In the genomic region with DNA sequence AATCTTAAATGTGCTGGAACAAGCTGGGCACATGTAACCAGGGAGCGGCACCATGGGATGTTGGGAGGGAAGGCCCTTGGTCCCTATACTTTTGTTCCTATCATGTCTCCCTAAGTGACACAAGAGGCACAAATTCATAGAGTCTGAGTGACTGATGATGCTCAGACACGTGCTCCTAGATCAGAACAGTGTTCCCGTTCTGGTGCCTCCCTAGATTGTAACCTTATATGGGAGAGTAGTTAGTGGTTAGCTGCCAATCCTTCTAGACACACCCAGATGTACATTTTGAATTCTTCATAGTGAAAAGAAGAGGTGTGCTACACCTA, we compare ENCODE assay signal across 8 mouse cellular contexts. TPM values are rescaled to one million over a fixed set of nuclear protein-coding genes. Genes with fewer than 3 reads are reported as not detected.
DNase-seq lines count a peak whose midpoint lies in the region; ATAC-seq and TF ChIP-seq lines count a peak whose summit lies in the region.

No protein-coding gene starts in this region.

- H3ac ChIP-seq in C2C12 (ENCODE audit: control insufficient read depth, insufficient read length, low read depth), result peak overlapping the region; percentile 80

- TF ChIP-seq EP300 in stomach, postnatal 0 days (optimal IDR thresholded peaks at IDR 0.05), result no peak

- H3K79me3 ChIP-seq in C2C12 (ENCODE audit: low read depth), result peaks cover 20% of the 10 kb centered on the region

- H3K4me3 ChIP-seq in C2C12 (ENCODE audit: insufficient read depth, poor library complexity, severe bottlenecking), result no peak overlapping the region
- H3K4me3 ChIP-seq in forebrain, embryonic 15.5 days, result peak overlapping the region; percentile 61
- peak overlapping the region; percentile 67 for H3K4me3 ChIP-seq in liver, embryonic 15.5 days (replicated peaks)
- peak overlapping the region; percentile 32 for H3K4me3 ChIP-seq in stomach, postnatal 0 days (ENCODE audit: low read depth, low read length)

- peaks cover 27% of the 10 kb centered on the region for H3K79me2 ChIP-seq in C2C12 (ENCODE audit: control insufficient read depth, insufficient read depth)

- no peak for DNase-seq in cerebellum, postnatal 4 days (ENCODE audit: low spot score in 2 of 2)
- peak; percentile 18 for DNase-seq in stomach, postnatal 0 days (ENCODE audit: low spot score)
- DNase-seq in cerebellum, adult 9-11 months, result no peak
- DNase-seq in thymus, postnatal 4 days, result no peak

- ATAC-seq in cerebellum, adult (ENCODE audit: insufficient number of reproducible peaks, low FRiP score, low TSS enrichment), result 0 out of 2 replicates have a peak, but pooled peaks have one; percentile 7
- peak; percentile 30; the same call in 1 of the 2 replicates for ATAC-seq in forebrain, embryonic 15.5 days (replicated peaks)
- ATAC-seq in liver, embryonic 15.5 days (ENCODE audit: insufficient read depth), result peak; percentile 3; the same call in 1 of the 2 replicates
- ATAC-seq in stomach, postnatal 0 days (ENCODE audit: low FRiP score, low TSS enrichment), result peak; percentile 54

- TF ChIP-seq CTCF in C2C12 (IDR thresholded peaks at IDR 0.05; ENCODE audit: control insufficient read depth, insufficient read depth, insufficient read length), result no peak
- no peak for TF ChIP-seq CTCF in stomach, postnatal 0 days (IDR thresholded peaks at IDR 0.05; ENCODE audit: low read depth)

- H3K27ac ChIP-seq in forebrain, embryonic 15.5 days (replicated peaks), result peak overlapping the region; percentile 95
- H3K27ac ChIP-seq in liver, embryonic 15.5 days (replicated peaks), result peak overlapping the region; percentile 92
- H3K27ac ChIP-seq in stomach, postnatal 0 days (replicated peaks), result peak overlapping the region; percentile 94

- peaks cover 13% of the 10 kb centered on the region for H3K4me1 ChIP-seq in forebrain, embryonic 15.5 days
- H3K4me1 ChIP-seq in liver, embryonic 15.5 days (replicated peaks), result peaks cover 10% of the 10 kb centered on the region; the same call in 1 of the 2 replicates
- H3K4me1 ChIP-seq in stomach, postnatal 0 days (replicated peaks; ENCODE audit: control insufficient read depth, insufficient read depth), result no peaks in the 10 kb centered on the region

- H3K27me3 ChIP-seq in C2C12 (ENCODE audit: control insufficient read depth, insufficient read depth, insufficient read length), result no peaks in the 10 kb centered on the region
- no peaks in the 10 kb centered on the region for H3K27me3 ChIP-seq in forebrain, embryonic 15.5 days
- no peaks in the 10 kb centered on the region for H3K27me3 ChIP-seq in liver, embryonic 15.5 days
- no peaks in the 10 kb centered on the region for H3K27me3 ChIP-seq in stomach, postnatal 0 days (ENCODE audit: control insufficient read depth, insufficient read depth, low read length)

- peak overlapping the region; percentile 55 for H3K9ac ChIP-seq in forebrain, embryonic 15.5 days (replicated peaks)
- H3K9ac ChIP-seq in liver, embryonic 15.5 days, result peak overlapping the region; percentile 54
- H3K9ac ChIP-seq in stomach, postnatal 0 days (ENCODE audit: low read length), result peak overlapping the region; percentile 41

- WGBS in forebrain, embryonic 15.5 days, result 27% methylated on average over 3 of the region's 3 CpGs
- 32% methylated on average over 3 of the region's 3 CpGs for WGBS in liver, embryonic 15.5 days (ENCODE audit: insufficient replicate concordance)
- 34% methylated on average over 3 of the region's 3 CpGs for WGBS in stomach, postnatal 0 days

- peak overlapping the region; percentile 48 for H3K4me2 ChIP-seq in forebrain, embryonic 15.5 days (replicated peaks)
- H3K4me2 ChIP-seq in liver, embryonic 15.5 days, result peak overlapping the region; percentile 80
- peak overlapping the region; percentile 42 for H3K4me2 ChIP-seq in stomach, postnatal 0 days (replicated peaks; ENCODE audit: low read depth)

- H3K36me3 ChIP-seq in C2C12 (ENCODE audit: control insufficient read depth, insufficient read depth), result peaks cover 21% of the 10 kb centered on the region
- peaks cover 4% of the 10 kb centered on the region; the same call in 1 of the 2 replicates for H3K36me3 ChIP-seq in forebrain, embryonic 15.5 days
- peaks cover 14% of the 10 kb centered on the region for H3K36me3 ChIP-seq in liver, embryonic 15.5 days (replicated peaks)
- H3K36me3 ChIP-seq in stomach, postnatal 0 days (ENCODE audit: control insufficient read depth, insufficient read depth, low read length), result peaks cover 3% of the 10 kb centered on the region; the same call in 1 of the 2 replicates

- no peaks in the 10 kb centered on the region for H3K9me3 ChIP-seq in forebrain, embryonic 15.5 days
- no peaks in the 10 kb centered on the region for H3K9me3 ChIP-seq in liver, embryonic 15.5 days (replicated peaks)
- no peaks in the 10 kb centered on the region for H3K9me3 ChIP-seq in stomach, postnatal 0 days (ENCODE audit: control insufficient read depth, low read length)

TF ChIP-seq in C2C12, 6 proteins besides CTCF, POLR2A, EP300 and RAD21:
- TF ChIP-seq MAX (IDR thresholded peaks at IDR 0.05), result peak; percentile 92
- no peak for TF ChIP-seq CEBPB (IDR thresholded peaks at IDR 0.05; ENCODE audit: low read depth)
- TF ChIP-seq USF1 (IDR thresholded peaks at IDR 0.05; ENCODE audit: low read depth), result peak; percentile 56

RNA-seq across cellular contexts. Expression of a gene that starts 0.9 kb away (rescaled TPM):
- polyA plus RNA-seq in C2C12 (2012; fragmentation: generic; extraction: Trizol), result 3,196 TPM
- polyA plus RNA-seq in forebrain, embryonic 15.5 days (2015; fragmentation: Nextera tagmentation; extraction: Ambion mirVana), result 503 and 525 TPM in 2 replicates
- 356 and 378 TPM in 2 replicates for polyA plus RNA-seq in liver, embryonic 15.5 days (2015; fragmentation: Nextera tagmentation; extraction: Ambion mirVana)
- 762 and 787 TPM in 2 replicates for polyA plus RNA-seq in stomach, postnatal 0 days (2015; fragmentation: Nextera tagmentation; extraction: Ambion mirVana)

RNA-seq across cellular contexts. Expression of a gene that starts 12.0 kb away (rescaled TPM):
- polyA plus RNA-seq in C2C12 (2012; fragmentation: generic; extraction: Trizol), result 18.1 TPM
- polyA plus RNA-seq in forebrain, embryonic 15.5 days (2015; fragmentation: Nextera tagmentation; extraction: Ambion mirVana), result 93.6 and 101 TPM in 2 replicates
- polyA plus RNA-seq in liver, embryonic 15.5 days (2015; fragmentation: Nextera tagmentation; extraction: Ambion mirVana), result 27.7 and 29.2 TPM in 2 replicates
- polyA plus RNA-seq in stomach, postnatal 0 days (2015; fragmentation: Nextera tagmentation; extraction: Ambion mirVana), result 59.5 and 71.1 TPM in 2 replicates

RNA-seq across cellular contexts. Expression of a gene that starts 12.4 kb away (rescaled TPM):
- 13.9 TPM for polyA plus RNA-seq in C2C12 (2012; fragmentation: generic; extraction: Trizol)
- polyA plus RNA-seq in forebrain, embryonic 15.5 days (2015; fragmentation: Nextera tagmentation; extraction: Ambion mirVana), result 2.2 and 2.4 TPM in 2 replicates
- polyA plus RNA-seq in liver, embryonic 15.5 days (2015; fragmentation: Nextera tagmentation; extraction: Ambion mirVana), result 24.5 and 25.2 TPM in 2 replicates
- 15.6 and 15.8 TPM in 2 replicates for polyA plus RNA-seq in stomach, postnatal 0 days (2015; fragmentation: Nextera tagmentation; extraction: Ambion mirVana)

RNA-seq across cellular contexts. Expression of a gene that starts 15.2 kb away (rescaled TPM):
- polyA plus RNA-seq in C2C12 (2012; fragmentation: generic; extraction: Trizol), result 172 TPM
- polyA plus RNA-seq in forebrain, embryonic 15.5 days (2015; fragmentation: Nextera tagmentation; extraction: Ambion mirVana), result 17.7 and 18.1 TPM in 2 replicates
- polyA plus RNA-seq in liver, embryonic 15.5 days (2015; fragmentation: Nextera tagmentation; extraction: Ambion mirVana), result 8.0 and 8.5 TPM in 2 replicates
- 20.9 TPM in 2 replicates for polyA plus RNA-seq in stomach, postnatal 0 days (2015; fragmentation: Nextera tagmentation; extraction: Ambion mirVana)

RNA-seq across cellular contexts. Expression of a gene that starts 20.1 kb away (rescaled TPM):
- polyA plus RNA-seq in C2C12 (2012; fragmentation: generic; extraction: Trizol), result 1,024 TPM
- polyA plus RNA-seq in forebrain, embryonic 15.5 days (2015; fragmentation: Nextera tagmentation; extraction: Ambion mirVana), result 105 and 116 TPM in 2 replicates
- 41.6 and 47.6 TPM in 2 replicates for polyA plus RNA-seq in liver, embryonic 15.5 days (2015; fragmentation: Nextera tagmentation; extraction: Ambion mirVana)
- polyA plus RNA-seq in stomach, postnatal 0 days (2015; fragmentation: Nextera tagmentation; extraction: Ambion mirVana), result 256 and 289 TPM in 2 replicates

Comparison
In these comparisons a context has a peak if more than half of its experiments do, and no peak if none do; other contexts are left out.
1. ATAC-seq: peak in every context shown above with its lines; median percentile 54 in stomach, postnatal 0 days; 30 in forebrain, embryonic 15.5 days; 7 in cerebellum, adult; 3 in liver, embryonic 15.5 days.